Mouse (Mus musculus) G1E (cell line): ENCODE measurements around the gene Galnt2. TPM values are rescaled to one million over a fixed set of nuclear protein-coding genes. Genes with fewer than 3 reads are reported as not detected.

ENCODE experiments used
- ATAC-seq: 2 replicates; pipeline ENCODE4 v1.8.0; 2016; ENCODE audit warnings: mild to moderate bottlenecking; ENCODE audit not compliant: insufficient number of reproducible peaks, poor library complexity, low FRiP score, severe bottlenecking; ENCODE audit errors: extremely low read depth
- DNase-seq: peaks from one replicate; pipeline ENCODE4 v3.0.0; 2012; ENCODE audit warnings: low spot score
- H3K27me3 ChIP-seq: 2 replicates; pipeline ENCODE4 v1.6.1; 2012; ENCODE audit warnings: mild to moderate bottlenecking, low read length, inconsistent platforms; ENCODE audit not compliant: insufficient read depth
- H3K36me3 ChIP-seq: replicated peaks from 2 replicates; pipeline ENCODE3; 2012; ENCODE audit warnings: mild to moderate bottlenecking, inconsistent platforms
- H3K4me1 ChIP-seq: 2 replicates; pipeline ENCODE4 v1.6.1; 2012; ENCODE audit warnings: low read depth, low read length, inconsistent platforms, mixed read lengths; ENCODE audit not compliant: insufficient read depth
- H3K4me3 ChIP-seq: 2 replicates; pipeline ENCODE4 v1.5.1; 2012; ENCODE audit warnings: low read depth, mild to moderate bottlenecking, inconsistent platforms, low read length, moderate library complexity, mixed read lengths
- H3K9me3 ChIP-seq: replicated peaks from 2 replicates; pipeline ENCODE4 v1.6.1; 2012; ENCODE audit warnings: inconsistent platforms
- CTCF ChIP-seq: IDR thresholded peaks from 2 replicates; pipeline ENCODE4 v1.5.1; 2012; ENCODE audit warnings: low read depth, low read length, inconsistent platforms, mixed read lengths
- GATA1 ChIP-seq: IDR thresholded peaks from 2 replicates; pipeline ENCODE4 v1.6.1; 2012; ENCODE audit warnings: borderline replicate concordance, low read length, inconsistent platforms, mixed read lengths
- GATA2 ChIP-seq: IDR thresholded peaks from 2 replicates; pipeline ENCODE4 v1.6.1; 2012; ENCODE audit warnings: low read depth, low read length, inconsistent platforms, borderline replicate concordance
- POLR2AphosphoS5 ChIP-seq: IDR thresholded peaks from 2 replicates; pipeline ENCODE4 v1.6.1; 2012; ENCODE audit warnings: low read depth, low read length, inconsistent platforms; ENCODE audit not compliant: insufficient replicate concordance
- TAL1 ChIP-seq: conservative IDR thresholded peaks from 2 replicates; pipeline ENCODE4 v1.6.1; 2012; ENCODE audit warnings: low read depth, low read length, inconsistent platforms, mixed read lengths
- polyA plus RNA-seq: library from polyadenylated mRNA; stranded (reverse); fragments of >175 nt; gene quantifications from 2 replicates; pipeline ENCODE4 v1.2.3, GENCODE M21; 2012
- total RNA-seq, 2 experiments: library from RNA; stranded (forward) in 1 of 2; stranded (reverse) in 1 of 2; fragments of 200-1000 nt in 1 of 2; fragments of >200 nt in 1 of 2; fragmentation: Nextera tagmentation in 1 of 2; gene quantifications; 2 replicates each; pipeline ENCODE4 v1.2.3; 2014 to 2017

Galnt2 gene
- total and polyA plus RNA-seq, 3 experiments = not detected

GRCm38 (mm10) chr8:124295357-124295756, 64.2 kb downstream of the Galnt2 start:
- Histone ChIP-seq H3K27me3 (no peaks in the 10 kb centered on the region), H3K9me3 (peaks cover 44% of the 10 kb centered on the region), H3K4me1 (no peaks in the 10 kb centered on the region), H3K36me3 (no peaks in the 10 kb centered on the region), H3K4me3 (no peak overlapping the region)
- ATAC-seq (no peak), DNase-seq (no peak)
- TF ChIP-seq TAL1 (no peak), CTCF (no peak), GATA1 (no peak), POLR2AphosphoS5 (no peak), GATA2 (no peak)

DNA sequence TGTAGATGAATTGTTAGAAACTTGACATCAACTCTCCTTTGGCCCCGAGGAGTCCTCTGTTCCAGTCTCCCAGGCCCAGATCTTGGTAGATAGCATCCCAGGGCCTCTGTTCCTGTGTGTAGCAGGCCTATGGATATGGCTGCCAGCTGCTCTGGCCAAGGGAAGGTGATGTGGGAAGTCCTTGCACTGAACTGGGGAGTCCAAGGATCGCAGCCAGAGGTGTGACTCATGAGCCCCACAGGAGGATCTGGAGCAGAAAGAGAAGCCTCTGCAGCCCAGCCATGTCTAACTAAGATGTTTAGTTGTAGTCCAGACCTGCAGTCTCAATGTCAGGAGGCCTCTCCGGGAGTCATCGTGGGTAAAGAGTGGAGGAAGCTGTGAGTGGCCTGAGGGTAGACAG, 70.3 kb downstream of the Galnt2 start:
- ATAC-seq = no peak
- TF ChIP-seq TAL1 = no peak
- TF ChIP-seq GATA1 = no peak
- no peak for TF ChIP-seq CTCF
- no peak for TF ChIP-seq GATA2
- TF ChIP-seq POLR2AphosphoS5 = no peak
- no peak for DNase-seq
- H3K27me3 ChIP-seq = no peaks in the 10 kb centered on the region
- H3K36me3 ChIP-seq = no peaks in the 10 kb centered on the region
- H3K9me3 ChIP-seq = peaks cover 52% of the 10 kb centered on the region
- no peak overlapping the region for H3K4me3 ChIP-seq
- no peaks in the 10 kb centered on the region for H3K4me1 ChIP-seq

GRCm38 (mm10) chr8:124301935-124302555, 70.9 kb downstream of the Galnt2 start:
- Histone ChIP-seq H3K9me3 (peaks cover 52% of the 10 kb centered on the region), H3K4me3 (no peak overlapping the region), H3K36me3 (no peaks in the 10 kb centered on the region), H3K27me3 (no peaks in the 10 kb centered on the region), H3K4me1 (no peaks in the 10 kb centered on the region)
- DNase-seq = no peak
- TF ChIP-seq POLR2AphosphoS5 (no peak), GATA2 (no peak), GATA1 (no peak)
- ATAC-seq = no peak

- no peak for TF ChIP-seq POLR2AphosphoS5
- ATAC-seq (no peak), DNase-seq (no peak)
- Histone ChIP-seq H3K4me1 (no peaks in the 10 kb centered on the region), H3K4me3 (no peak overlapping the region), H3K9me3 (peaks cover 56% of the 10 kb centered on the region), H3K27me3 (no peaks in the 10 kb centered on the region), H3K36me3 (no peaks in the 10 kb centered on the region)
Measured at GRCm38 (mm10) chr8:124303211-124303902, 72.2 kb downstream of the Galnt2 start.

DNA sequence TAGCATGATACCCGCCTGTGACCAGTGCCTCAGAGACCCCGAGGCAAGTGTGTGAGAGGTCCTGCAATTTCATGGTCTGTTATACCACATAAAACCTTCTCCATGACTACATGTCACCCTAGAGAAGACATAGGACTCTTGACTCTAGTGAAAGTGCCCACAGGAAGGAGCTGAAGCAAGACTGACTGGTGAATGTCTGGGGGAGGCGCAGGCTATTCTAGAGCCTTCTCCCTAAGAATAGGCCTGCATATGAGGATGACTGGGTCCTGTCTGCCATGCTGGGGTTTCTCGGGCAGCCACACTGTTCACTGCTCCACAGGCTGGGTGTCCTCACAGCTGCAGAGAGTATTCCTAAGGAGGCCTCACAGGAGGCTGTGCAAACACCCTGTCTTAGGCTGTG, 73.0 kb downstream of the Galnt2 start:
- no peak for DNase-seq
- no peak for ATAC-seq
- peaks cover 57% of the 10 kb centered on the region for H3K9me3 ChIP-seq
- H3K27me3 ChIP-seq = no peaks in the 10 kb centered on the region
- H3K4me3 ChIP-seq = no peak overlapping the region
- H3K36me3 ChIP-seq = no peaks in the 10 kb centered on the region
- no peak for TF ChIP-seq GATA2
- no peak for TF ChIP-seq CTCF
- no peak for TF ChIP-seq TAL1
- TF ChIP-seq GATA1 = no peak
- no peak for TF ChIP-seq POLR2AphosphoS5
- H3K4me1 ChIP-seq = no peaks in the 10 kb centered on the region

GRCm38 (mm10) chr8:124306574-124306973, 75.4 kb downstream of the Galnt2 start:
- no peak for DNase-seq
- Histone ChIP-seq H3K9me3 (peaks cover 58% of the 10 kb centered on the region), H3K36me3 (no peaks in the 10 kb centered on the region), H3K4me3 (no peak overlapping the region), H3K4me1 (no peaks in the 10 kb centered on the region), H3K27me3 (no peaks in the 10 kb centered on the region; the same call in 1 of the 2 replicates)
- no peak for ATAC-seq
- TF ChIP-seq POLR2AphosphoS5 (no peak), CTCF (no peak), TAL1 (no peak), GATA1 (no peak), GATA2 (no peak)
